Mouse (Mus musculus) embryonic fibroblast, embryonic 13.5 days (primary cell): ENCODE measurements at regions not wholly inside any gene's neighbourhood (a gene's known extent, or its start where the extent isn't known, plus 50 kb on each side); places are given as distances from the start of the nearest gene placed in this dataset.

Experiments
- CTCF ChIP-seq: IDR thresholded peaks from 2 replicates; pipeline ENCODE4 v1.5.1; 2011; ENCODE audit warnings: mild to moderate bottlenecking, control low read depth, low read length, moderate library complexity, borderline replicate concordance; ENCODE audit not compliant: insufficient read depth
- POLR2A ChIP-seq: IDR thresholded peaks from 2 replicates; pipeline ENCODE4 v1.6.1; 2011; ENCODE audit warnings: low read depth, mild to moderate bottlenecking, control low read depth, low read length, moderate library complexity

- TF ChIP-seq POLR2A (no peak), CTCF (no peak)
Measured at GRCm38 (mm10) chr13:44121932-44122331, 337.4 kb downstream of the Cd83 start.
